Mouse (Mus musculus): ENCODE measurements around the gene Gm20388. TPM values are rescaled to one million over a fixed set of nuclear protein-coding genes. Genes with fewer than 3 reads are reported as not detected.
"Not testable (repeated sequence)": the region's sequence is repeated elsewhere in the genome, so short reads cannot be mapped to it uniquely, and the experiment has no call there.

The Gm20388 gene
- polyA plus RNA-seq, 1 experiment = 49.7 TPM

GRCm38 (mm10) chr8:121132961-121133513 lies 1222.4 kb downstream of the Gm20388 start:
- no peak for DNase-seq
- TF ChIP-seq POLR2A (IDR thresholded peaks at IDR 0.05; ENCODE audit: low read depth, low read length) (no peak), CTCF (conservative IDR thresholded peaks at IDR 0.05; ENCODE audit: insufficient read depth, insufficient read length, low read depth, low read length) (no peak)
- no peak overlapping the region for H3K27ac ChIP-seq (ENCODE audit: insufficient read depth, low read depth, low read length)
- H3K27me3 ChIP-seq (replicated peaks; ENCODE audit: control insufficient read depth, insufficient read depth, low read length) = no peaks in the 10 kb centered on the region
- WGBS = 89% methylated on average over 5 of the region's 5 CpGs
- no peaks in the 10 kb centered on the region for H3K4me1 ChIP-seq (ENCODE audit: control insufficient read depth, insufficient read depth, low read length)
- H3K4me3 ChIP-seq (ENCODE audit: insufficient read depth, low read depth, low read length) = no peak overlapping the region
- no peaks in the 10 kb centered on the region for H3K36me3 ChIP-seq (ENCODE audit: control insufficient read depth, insufficient read depth, low read length)

DNA sequence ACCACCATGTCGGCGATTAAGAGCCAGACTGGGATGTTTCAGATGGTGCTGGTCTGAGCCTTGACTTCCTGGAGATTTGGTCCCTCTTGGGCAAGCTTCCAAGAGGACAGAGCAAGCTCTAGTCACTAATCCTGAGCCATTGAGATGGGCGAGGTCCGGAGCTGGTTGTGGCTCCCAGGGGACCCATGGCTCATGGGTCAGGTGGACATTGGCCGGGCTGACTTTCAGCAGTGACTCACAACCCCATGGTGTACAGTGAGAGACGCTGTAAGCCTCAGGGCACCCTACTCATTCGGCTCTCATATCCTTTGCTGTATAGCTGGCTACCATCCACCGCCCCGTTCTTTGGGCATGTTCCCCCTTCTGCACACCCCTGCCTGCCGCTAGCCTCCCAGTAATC lies 1223.5 kb downstream of the Gm20388 start:
- H3K4me3 ChIP-seq (ENCODE audit: insufficient read depth, low read depth, low read length) = no peak overlapping the region
- no peak for DNase-seq
- no peaks in the 10 kb centered on the region for H3K36me3 ChIP-seq (ENCODE audit: control insufficient read depth, insufficient read depth, low read length)
- no peak overlapping the region for H3K27ac ChIP-seq (ENCODE audit: insufficient read depth, low read depth, low read length)
- no peaks in the 10 kb centered on the region for H3K27me3 ChIP-seq (replicated peaks; ENCODE audit: control insufficient read depth, insufficient read depth, low read length)
- 77% methylated on average over 10 of the region's 10 CpGs for WGBS
- no peaks in the 10 kb centered on the region for H3K4me1 ChIP-seq (ENCODE audit: control insufficient read depth, insufficient read depth, low read length)
- TF ChIP-seq POLR2A (IDR thresholded peaks at IDR 0.05; ENCODE audit: low read depth, low read length) = no peak

DNA sequence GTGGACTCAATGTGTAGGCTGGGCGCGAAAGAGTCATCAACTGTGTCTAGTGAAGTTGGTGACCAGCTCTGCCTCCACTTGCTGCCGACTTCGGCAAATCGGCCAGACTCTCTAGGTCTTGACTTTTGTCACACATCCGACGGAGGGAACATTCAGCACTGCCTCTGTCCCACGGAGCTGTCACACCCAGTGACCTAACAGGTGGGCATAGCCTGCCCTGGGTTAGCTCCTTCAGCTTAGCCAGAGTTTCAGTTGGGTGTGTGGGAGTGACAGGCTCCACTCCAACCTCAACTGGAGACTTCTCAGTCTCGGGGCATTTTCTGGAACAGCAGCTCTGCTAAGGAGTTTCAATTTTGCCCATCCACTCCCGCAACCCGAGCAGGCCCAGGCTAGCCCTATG lies 1223.9 kb downstream of the Gm20388 start:
- no peak overlapping the region for H3K4me3 ChIP-seq (ENCODE audit: insufficient read depth, low read depth, low read length)
- DNase-seq = no peak
- WGBS = 75% methylated on average over 11 of the region's 11 CpGs
- no peak overlapping the region for H3K27ac ChIP-seq (ENCODE audit: insufficient read depth, low read depth, low read length)
- H3K4me1 ChIP-seq (ENCODE audit: control insufficient read depth, insufficient read depth, low read length) = no peaks in the 10 kb centered on the region
- no peaks in the 10 kb centered on the region for H3K36me3 ChIP-seq (ENCODE audit: control insufficient read depth, insufficient read depth, low read length)
- H3K27me3 ChIP-seq (replicated peaks; ENCODE audit: control insufficient read depth, insufficient read depth, low read length) = no peaks in the 10 kb centered on the region
- TF ChIP-seq POLR2A (IDR thresholded peaks at IDR 0.05; ENCODE audit: low read depth, low read length) = no peak
- no peak for TF ChIP-seq CTCF (conservative IDR thresholded peaks at IDR 0.05; ENCODE audit: insufficient read depth, insufficient read length, low read depth, low read length)

GRCm38 (mm10) chr8:121136856-121137255 lies 1226.2 kb downstream of the Gm20388 start:
- Histone ChIP-seq H3K4me3 (ENCODE audit: insufficient read depth, low read depth, low read length) (no peak overlapping the region), H3K27me3 (replicated peaks; ENCODE audit: control insufficient read depth, insufficient read depth, low read length) (no peaks in the 10 kb centered on the region), H3K4me1 (ENCODE audit: control insufficient read depth, insufficient read depth, low read length) (no peaks in the 10 kb centered on the region), H3K27ac (ENCODE audit: insufficient read depth, low read depth, low read length) (no peak overlapping the region), H3K36me3 (ENCODE audit: control insufficient read depth, insufficient read depth, low read length) (no peaks in the 10 kb centered on the region)
- TF ChIP-seq POLR2A (IDR thresholded peaks at IDR 0.05; ENCODE audit: low read depth, low read length) (no peak), CTCF (conservative IDR thresholded peaks at IDR 0.05; ENCODE audit: insufficient read depth, insufficient read length, low read depth, low read length) (no peak)
- 95% methylated on average over 6 of the region's 6 CpGs for WGBS
- DNase-seq = no peak

GRCm38 (mm10) chr8:121145457-121146134 lies 1235.0 kb downstream of the Gm20388 start:
- H3K4me3 ChIP-seq (ENCODE audit: insufficient read depth, low read depth, low read length); H3K27me3 ChIP-seq (replicated peaks; ENCODE audit: control insufficient read depth, insufficient read depth, low read length); H3K27ac ChIP-seq (ENCODE audit: insufficient read depth, low read depth, low read length); H3K36me3 ChIP-seq (ENCODE audit: control insufficient read depth, insufficient read depth, low read length); DNase-seq; H3K4me1 ChIP-seq (ENCODE audit: control insufficient read depth, insufficient read depth, low read length): not testable (repeated sequence)
- 62% methylated on average over 5 of the region's 6 CpGs for WGBS

DNA sequence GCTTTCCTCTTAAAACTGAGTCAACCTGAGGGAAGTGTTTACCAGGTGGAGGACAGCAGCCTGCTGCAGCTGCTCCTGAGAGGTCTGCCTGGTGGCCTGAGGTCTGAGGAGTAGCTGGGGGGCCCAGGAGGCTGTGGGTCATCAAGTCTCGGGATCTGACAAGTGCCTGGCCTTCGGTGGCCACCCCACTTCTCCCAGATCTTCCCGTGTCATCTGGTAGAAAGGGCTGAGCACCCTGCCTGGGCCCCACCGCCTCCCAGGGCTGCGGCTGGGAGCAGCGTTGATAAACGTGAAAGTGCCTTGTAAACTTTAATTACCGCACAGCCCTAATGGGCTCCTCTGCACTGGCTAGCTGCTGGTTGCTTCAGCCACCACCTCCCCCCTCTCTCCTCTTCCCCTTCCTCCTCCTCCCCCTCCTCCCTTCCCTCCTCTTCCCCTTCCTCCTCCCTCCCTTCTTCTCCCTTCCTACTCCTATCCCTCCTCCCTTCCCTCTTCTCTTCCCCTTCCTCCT lies 1238.0 kb downstream of the Gm20388 start:
- H3K27ac ChIP-seq (ENCODE audit: insufficient read depth, low read depth, low read length) = no peak overlapping the region
- no peaks in the 10 kb centered on the region for H3K27me3 ChIP-seq (replicated peaks; ENCODE audit: control insufficient read depth, insufficient read depth, low read length)
- H3K4me3 ChIP-seq (ENCODE audit: insufficient read depth, low read depth, low read length) = no peak overlapping the region
- H3K36me3 ChIP-seq (ENCODE audit: control insufficient read depth, insufficient read depth, low read length) = no peaks in the 10 kb centered on the region
- TF ChIP-seq CTCF (conservative IDR thresholded peaks at IDR 0.05; ENCODE audit: insufficient read depth, insufficient read length, low read depth, low read length) (no peak), POLR2A (IDR thresholded peaks at IDR 0.05; ENCODE audit: low read depth, low read length) (no peak)
- DNase-seq = no peak
- H3K4me1 ChIP-seq (ENCODE audit: control insufficient read depth, insufficient read depth, low read length) = no peaks in the 10 kb centered on the region
- WGBS = 39% methylated on average over 8 of the region's 8 CpGs

DNA sequence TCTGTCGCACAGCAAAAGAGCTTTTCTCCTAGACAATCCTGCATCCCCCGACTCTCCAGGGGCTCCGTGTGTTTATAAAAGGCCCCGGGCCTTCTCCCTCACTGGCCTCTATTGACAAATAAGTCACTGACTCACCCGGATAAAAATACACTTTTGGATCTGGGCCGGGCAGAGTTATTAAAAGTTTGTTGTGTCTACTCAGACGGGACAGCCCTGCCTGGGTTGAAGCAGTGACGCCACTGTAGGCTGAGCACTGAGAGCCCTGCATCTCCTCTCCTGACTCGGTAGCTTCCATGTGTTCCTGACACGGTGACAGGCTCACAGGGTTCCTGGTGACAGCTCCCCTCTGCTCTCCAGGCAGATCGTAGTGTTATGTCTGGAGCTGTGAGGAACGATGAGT lies 1241.8 kb downstream of the Gm20388 start:
- Histone ChIP-seq H3K36me3 (ENCODE audit: control insufficient read depth, insufficient read depth, low read length) (no peaks in the 10 kb centered on the region), H3K4me1 (ENCODE audit: control insufficient read depth, insufficient read depth, low read length) (no peaks in the 10 kb centered on the region), H3K27ac (ENCODE audit: insufficient read depth, low read depth, low read length) (no peak overlapping the region), H3K27me3 (replicated peaks; ENCODE audit: control insufficient read depth, insufficient read depth, low read length) (no peaks in the 10 kb centered on the region), H3K4me3 (ENCODE audit: insufficient read depth, low read depth, low read length) (no peak overlapping the region)
- TF ChIP-seq POLR2A (IDR thresholded peaks at IDR 0.05; ENCODE audit: low read depth, low read length) (no peak), CTCF (conservative IDR thresholded peaks at IDR 0.05; ENCODE audit: insufficient read depth, insufficient read length, low read depth, low read length) (no peak)
- WGBS = 59% methylated on average over 12 of the region's 12 CpGs
- peak; percentile 52 for DNase-seq

Measured in kidney, adult 2 months (tissue).